Mouse (Mus musculus) B cell, adult 2 months (primary cell): ENCODE data around the gene Atrnl1.
A peak's percentile ranks its signal among the peaks of the same experiment; 100 is the strongest.
"Not testable (repeated sequence)": the region's sequence is repeated elsewhere in the genome, so short reads cannot be mapped to it uniquely, and the experiment has no call there.

Experiments used
- DNase-seq, 2 experiments: peaks; one replicate each; pipeline ENCODE4 v3.0.0; 2022

Atrnl1 gene

GRCm38 (mm10) chr19:58043550-58043949 is 432.7 kb downstream of the Atrnl1 start:
- DNase-seq = no peak

GRCm38 (mm10) chr19:58044816-58045215 is 434.0 kb downstream of the Atrnl1 start:
- no peak for DNase-seq

GRCm38 (mm10) chr19:58046656-58047055 is 435.8 kb downstream of the Atrnl1 start:
- no peak for DNase-seq

- DNase-seq = not testable (repeated sequence)
Measured at GRCm38 (mm10) chr19:58050410-58050809, 439.6 kb downstream of the Atrnl1 start.

- no peak for DNase-seq
Measured at GRCm38 (mm10) chr19:58050986-58051385, 440.2 kb downstream of the Atrnl1 start.

- no peak for DNase-seq
Measured at GRCm38 (mm10) chr19:58051905-58052304, 441.1 kb downstream of the Atrnl1 start.

- DNase-seq = no peak
Measured at GRCm38 (mm10) chr19:58052444-58053135, 441.8 kb downstream of the Atrnl1 start.

GRCm38 (mm10) chr19:58059719-58060118 is 448.9 kb downstream of the Atrnl1 start:
- DNase-seq = no peak

GRCm38 (mm10) chr19:58060199-58060853 is 449.5 kb downstream of the Atrnl1 start:
- DNase-seq = no peak

GRCm38 (mm10) chr19:58060854-58061358 is 450.1 kb downstream of the Atrnl1 start:
- no peak for DNase-seq

- no peak for DNase-seq
Measured at GRCm38 (mm10) chr19:58061933-58062332, 451.1 kb downstream of the Atrnl1 start.

- DNase-seq = no peak
Measured at GRCm38 (mm10) chr19:58063541-58063940, 452.7 kb downstream of the Atrnl1 start.

- no peak for DNase-seq
Measured at GRCm38 (mm10) chr19:58064116-58065000, 453.5 kb downstream of the Atrnl1 start.

GRCm38 (mm10) chr19:58065001-58065314 is 454.1 kb downstream of the Atrnl1 start:
- peak; percentile 8 to 19 for DNase-seq

- no peak for DNase-seq
Measured at GRCm38 (mm10) chr19:58065514-58065913, 454.7 kb downstream of the Atrnl1 start.

GRCm38 (mm10) chr19:58068114-58068513 is 457.3 kb downstream of the Atrnl1 start:
- no peak for DNase-seq

GRCm38 (mm10) chr19:58068958-58069357 is 458.1 kb downstream of the Atrnl1 start:
- DNase-seq = no peak

GRCm38 (mm10) chr19:58072404-58072803 is 461.6 kb downstream of the Atrnl1 start:
- DNase-seq = peak in 1 of 2 experiments; percentile 5

- DNase-seq = no peak
Measured at GRCm38 (mm10) chr19:58072846-58073245, 462.0 kb downstream of the Atrnl1 start.

GRCm38 (mm10) chr19:58075252-58075651 is 464.4 kb downstream of the Atrnl1 start:
- no peak for DNase-seq

GRCm38 (mm10) chr19:58076961-58077371 is 466.1 kb downstream of the Atrnl1 start:
- DNase-seq = no peak

GRCm38 (mm10) chr19:58077529-58078070 is 466.8 kb downstream of the Atrnl1 start:
- no peak for DNase-seq

- DNase-seq = no peak
Measured at GRCm38 (mm10) chr19:58080168-58080567, 469.3 kb downstream of the Atrnl1 start.
